Mouse (Mus musculus) spleen, adult 2 months (tissue): ENCODE data around the gene Fbxl18.

ENCODE experiments used
- CTCF ChIP-seq: fragments of 200-500 bp; IDR thresholded peaks from 2 replicates; pipeline ENCODE4 v1.5.1; 2011; ENCODE audit warnings: mild to moderate bottlenecking, inconsistent platforms; ENCODE audit not compliant: insufficient read depth, insufficient read length, insufficient replicate concordance; ENCODE audit errors: extremely low read depth
- POLR2A ChIP-seq: fragments of 200-500 bp; IDR thresholded peaks from 2 replicates; pipeline ENCODE4 v1.6.1; 2011; ENCODE audit warnings: low read depth, low read length, inconsistent platforms

- no peak for TF ChIP-seq POLR2A
- TF ChIP-seq CTCF, result no peak
Measured at GRCm38 (mm10) chr5:142898316-142898715, 3.1 kb upstream of the Fbxl18 start.
